In the genomic region with DNA sequence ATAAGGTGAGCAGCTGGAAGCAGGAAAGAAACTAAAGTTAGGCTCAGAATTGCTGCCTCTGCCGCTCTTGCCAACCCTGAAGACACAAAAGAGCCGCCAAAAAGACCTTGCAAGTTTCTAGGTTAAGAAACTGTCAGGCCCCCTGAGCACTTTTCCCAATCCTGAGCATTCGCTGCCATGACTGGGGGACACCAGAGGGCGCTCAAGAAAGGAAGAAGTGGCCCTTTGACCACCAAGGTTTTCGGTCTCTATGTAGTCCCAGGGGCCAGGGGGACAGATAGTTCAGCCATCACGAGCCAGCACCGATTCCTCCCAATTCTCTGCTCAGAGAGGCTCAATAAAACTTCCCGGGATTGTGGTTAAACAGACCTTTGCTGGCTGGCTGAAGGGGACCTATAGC, we compare ENCODE assay signal across 8 mouse cellular contexts.
DNase-seq lines count a peak whose midpoint lies in the region; ATAC-seq and TF ChIP-seq lines count a peak whose summit lies in the region.
"Had no signal": no experiment of that assay in that cellular context is flagged by ENCODE, and none has a peak within 500 bp of the region (broad histone marks: within the 10 kb centered on the region; RNA-seq: fewer than 3 reads in every experiment).

No protein-coding gene starts in this region.

- H3K27ac ChIP-seq in limb, embryonic 11.5 days (replicated peaks; ENCODE audit: low read depth, low read length): no peak overlapping the region
- H3K27ac ChIP-seq: neural tube, embryonic 13.5 days had no signal

- no peaks in the 10 kb centered on the region for H3K9me3 ChIP-seq in limb, embryonic 11.5 days (ENCODE audit: control insufficient read depth, low read length)
- H3K9me3 ChIP-seq: neural tube, embryonic 13.5 days had no signal

- no peaks in the 10 kb centered on the region for H3K4me1 ChIP-seq in limb, embryonic 11.5 days (ENCODE audit: control insufficient read depth, insufficient read depth, low read length)
- H3K4me1 ChIP-seq: neural tube, embryonic 13.5 days had no signal

- no peak for ATAC-seq in limb, embryonic 11.5 days (ENCODE audit: insufficient number of reproducible peaks, low FRiP score, low TSS enrichment, low read depth)
- no peak for ATAC-seq in inflammation-experienced regulatory T-cells, adult 6 months

- H3K4me2 ChIP-seq in limb, embryonic 11.5 days (ENCODE audit: low read depth, severe bottlenecking): no peak overlapping the region
- H3K4me2 ChIP-seq: neural tube, embryonic 13.5 days had no signal

- 14% methylated on average over 8 of the region's 8 CpGs for WGBS in limb, embryonic 11.5 days

- no peaks in the 10 kb centered on the region for H3K36me3 ChIP-seq in limb, embryonic 11.5 days (ENCODE audit: control insufficient read depth, insufficient read depth, low read length)
- H3K36me3 ChIP-seq: neural tube, embryonic 13.5 days had no signal

- H3K27me3 ChIP-seq in limb, embryonic 11.5 days (ENCODE audit: control insufficient read depth, insufficient read depth, low read length): no peaks in the 10 kb centered on the region

- DNase-seq in kidney, adult 18-20 months: peak; percentile 48
- no peak for DNase-seq in kidney, adult 11 months
- DNase-seq in thymus, postnatal 4 days: peak; percentile 24
- DNase-seq in thymus, postnatal 14 days: no peak
- DNase-seq in brain, embryonic 14.5 days (ENCODE audit: low read depth): peak; percentile 50
- peak; percentile 48 for DNase-seq in limb, embryonic 11.5 days (ENCODE audit: low spot score)

- H3K4me3 ChIP-seq in limb, embryonic 11.5 days (ENCODE audit: low read depth, low read length): no peak overlapping the region
- H3K4me3 ChIP-seq: neural tube, embryonic 13.5 days had no signal

- TF ChIP-seq CTCF in brain, embryonic 14.5 days (IDR thresholded peaks at IDR 0.05; ENCODE audit: borderline replicate concordance, extremely low read depth, insufficient read depth, insufficient read length): peak; percentile 64

- no peak overlapping the region for H3K9ac ChIP-seq in limb, embryonic 11.5 days (ENCODE audit: low read length)
- H3K9ac ChIP-seq: neural tube, embryonic 13.5 days had no signal

- TF ChIP-seq POLR2A in brain, embryonic 14.5 days (IDR thresholded peaks at IDR 0.05; ENCODE audit: borderline replicate concordance, extremely low read depth, insufficient read depth, insufficient read length, poor library complexity, severe bottlenecking): no peak

Comparison
In these comparisons a context has a peak if more than half of its experiments do, and no peak if none do; other contexts are left out.
1. DNase-seq: peak in kidney, adult 18-20 months (single experiment), thymus, postnatal 4 days (single experiment), brain, embryonic 14.5 days (single experiment) and limb, embryonic 11.5 days (single experiment); none in kidney, adult 11 months (single experiment) and thymus, postnatal 14 days (single experiment).